ENCODE assay signal across 24 mouse cellular contexts in the genomic region with DNA sequence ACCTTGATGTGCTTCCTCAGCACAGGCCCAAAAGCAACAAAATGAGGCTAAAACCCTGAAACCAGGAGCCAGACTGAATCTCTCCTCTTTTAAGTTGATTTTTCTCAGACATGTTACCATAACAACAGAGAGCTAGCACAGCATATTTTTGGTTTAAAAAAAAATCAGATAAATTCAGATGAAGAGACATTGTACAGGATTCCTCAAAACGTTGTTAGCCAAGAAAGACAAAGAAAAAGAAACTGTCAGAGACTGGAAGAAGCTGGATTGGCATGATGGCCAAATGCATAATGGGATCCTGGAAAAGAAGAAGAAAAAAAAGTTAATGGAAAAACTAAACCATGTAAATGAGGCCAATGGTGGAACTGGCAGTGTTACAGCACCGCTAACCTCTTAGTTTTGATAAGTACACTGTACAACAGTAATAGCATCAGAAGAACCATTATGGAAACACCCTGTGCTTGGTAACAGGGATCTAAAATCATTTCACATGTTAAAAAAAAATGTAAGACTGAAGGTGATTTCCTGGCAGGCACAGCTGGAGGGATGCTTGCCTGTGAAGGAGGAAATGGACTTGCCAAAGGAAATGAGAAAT.
A peak's percentile ranks its signal among the peaks of the same experiment; 100 is the strongest.
DNase-seq lines count a peak whose midpoint lies in the region; ATAC-seq and TF ChIP-seq lines count a peak whose summit lies in the region.
"Had no signal": no experiment of that assay in that cellular context is flagged by ENCODE, and none has a peak within 500 bp of the region (broad histone marks: within the 10 kb centered on the region; RNA-seq: fewer than 3 reads in every experiment).

No protein-coding gene starts in this region.

- WGBS in forebrain, embryonic 15.5 days = 46% methylated on average over 2 of the region's 2 CpGs
- WGBS in forebrain, embryonic 11.5 days = 79% methylated on average over 2 of the region's 2 CpGs
- 57% methylated on average over 2 of the region's 2 CpGs for WGBS in kidney, postnatal 0 days
- 33% methylated on average over 2 of the region's 2 CpGs for WGBS in lung, embryonic 15.5 days

- no peaks in the 10 kb centered on the region for H3K36me3 ChIP-seq in forebrain, embryonic 15.5 days
- no peaks in the 10 kb centered on the region for H3K36me3 ChIP-seq in forebrain, embryonic 11.5 days (ENCODE audit: control insufficient read depth, insufficient read depth, low read length)
- H3K36me3 ChIP-seq in kidney, postnatal 0 days (ENCODE audit: insufficient read depth, low read length) = no peaks in the 10 kb centered on the region
- H3K36me3 ChIP-seq in lung, embryonic 15.5 days = no peaks in the 10 kb centered on the region
- H3K36me3 ChIP-seq: G1E; heart, embryonic 15.5 days; hindbrain, embryonic 10.5 days; limb, embryonic 12.5 days; liver, embryonic 12.5 days; neural tube, embryonic 12.5 days had no signal

- no peak for TF ChIP-seq CTCF in kidney, postnatal 0 days (IDR thresholded peaks at IDR 0.05; ENCODE audit: low read depth)

- peaks cover 9% of the 10 kb centered on the region for H3K4me1 ChIP-seq in forebrain, embryonic 15.5 days
- H3K4me1 ChIP-seq in forebrain, embryonic 11.5 days (replicated peaks; ENCODE audit: control insufficient read depth, insufficient read depth, low read length) = no peaks in the 10 kb centered on the region
- no peaks in the 10 kb centered on the region for H3K4me1 ChIP-seq in kidney, postnatal 0 days (replicated peaks; ENCODE audit: insufficient read depth, low read length)
- H3K4me1 ChIP-seq in lung, embryonic 15.5 days = peaks cover 12% of the 10 kb centered on the region; the same call in 1 of the 2 replicates
- H3K4me1 ChIP-seq: heart, embryonic 15.5 days; hindbrain, embryonic 10.5 days; limb, embryonic 12.5 days; liver, embryonic 12.5 days; neural tube, embryonic 12.5 days had no signal

- no peak for DNase-seq in forebrain, embryonic 11.5 days (ENCODE audit: low spot score)
- DNase-seq in kidney, postnatal 0 days (ENCODE audit: low spot score) = peak; percentile 21
- no peak for DNase-seq in kidney, adult 9 months
- no peak for DNase-seq in lung, postnatal 14 days
- DNase-seq in lung, postnatal 36 days = peak; percentile 29
- DNase-seq in heart, adult 18-20 months = no peak
- DNase-seq: adrenal gland, postnatal 14 days; cerebellum, adult 11-12 months; cerebellum, postnatal 25 days; gastrocnemius, postnatal 10 days; heart, adult 11 months; kidney, adult 8-10 months; right cerebral cortex, adult 18-20 months had no signal

- no peak overlapping the region for H3K9ac ChIP-seq in forebrain, embryonic 15.5 days (replicated peaks)
- H3K9ac ChIP-seq in forebrain, embryonic 11.5 days (ENCODE audit: low read length) = no peak overlapping the region
- H3K9ac ChIP-seq in kidney, postnatal 0 days (ENCODE audit: low read depth, low read length) = no peak overlapping the region
- H3K9ac ChIP-seq in lung, embryonic 15.5 days = no peak overlapping the region
- H3K9ac ChIP-seq: heart, embryonic 15.5 days; limb, embryonic 12.5 days; liver, embryonic 12.5 days; neural tube, embryonic 12.5 days had no signal

- H3K27ac ChIP-seq in forebrain, embryonic 15.5 days (replicated peaks) = peak overlapping the region; percentile 43; the same call in 1 of the 2 replicates
- no peak overlapping the region for H3K27ac ChIP-seq in forebrain, embryonic 11.5 days (ENCODE audit: low read depth, low read length)
- no peak overlapping the region for H3K27ac ChIP-seq in kidney, postnatal 0 days
- H3K27ac ChIP-seq in lung, embryonic 15.5 days = peak overlapping the region; percentile 0; the same call in 1 of the 2 replicates
- H3K27ac ChIP-seq: heart, embryonic 15.5 days; hindbrain, embryonic 10.5 days; limb, embryonic 12.5 days; liver, embryonic 12.5 days; neural tube, embryonic 12.5 days; stomach, postnatal 0 days had no signal

- no peak for ATAC-seq in forebrain, embryonic 15.5 days (replicated peaks)
- no peak for ATAC-seq in forebrain, embryonic 11.5 days (replicated peaks; ENCODE audit: low FRiP score)
- ATAC-seq in kidney, postnatal 0 days (replicated peaks; ENCODE audit: low FRiP score, low read depth) = no peak
- ATAC-seq in lung, embryonic 15.5 days (ENCODE audit: borderline replicate concordance, extremely low read depth, low FRiP score, low TSS enrichment) = peak; percentile 52; the same call in 1 of the 2 replicates
- ATAC-seq: activated CD4-positive, CD25-positive, alpha-beta regulatory T cell, adult 4 months; liver, embryonic 12.5 days had no signal

- no peak overlapping the region for H3K4me3 ChIP-seq in forebrain, embryonic 15.5 days
- H3K4me3 ChIP-seq in forebrain, embryonic 11.5 days (ENCODE audit: low read depth, low read length) = no peak overlapping the region
- H3K4me3 ChIP-seq in kidney, postnatal 0 days (replicated peaks; ENCODE audit: low read depth, low read length) = no peak overlapping the region
- no peak overlapping the region for H3K4me3 ChIP-seq in lung, embryonic 15.5 days
- H3K4me3 ChIP-seq: heart, embryonic 15.5 days; hindbrain, embryonic 10.5 days; limb, embryonic 12.5 days; liver, embryonic 12.5 days; neural tube, embryonic 12.5 days had no signal

- H3K27me3 ChIP-seq in forebrain, embryonic 15.5 days = no peaks in the 10 kb centered on the region
- no peaks in the 10 kb centered on the region for H3K27me3 ChIP-seq in forebrain, embryonic 11.5 days (ENCODE audit: control insufficient read depth, insufficient read depth, low read length)
- H3K27me3 ChIP-seq in kidney, postnatal 0 days (ENCODE audit: insufficient read depth, low read length) = no peaks in the 10 kb centered on the region
- no peaks in the 10 kb centered on the region for H3K27me3 ChIP-seq in lung, embryonic 15.5 days
- H3K27me3 ChIP-seq: heart, embryonic 15.5 days; limb, embryonic 12.5 days; liver, embryonic 12.5 days; neural tube, embryonic 12.5 days had no signal

- no peaks in the 10 kb centered on the region for H3K9me3 ChIP-seq in forebrain, embryonic 15.5 days
- no peaks in the 10 kb centered on the region for H3K9me3 ChIP-seq in forebrain, embryonic 11.5 days (ENCODE audit: control insufficient read depth, low read length)
- H3K9me3 ChIP-seq in kidney, postnatal 0 days (replicated peaks; ENCODE audit: low read length) = no peaks in the 10 kb centered on the region
- no peaks in the 10 kb centered on the region for H3K9me3 ChIP-seq in lung, embryonic 15.5 days
- H3K9me3 ChIP-seq: G1E; heart, embryonic 15.5 days; hindbrain, embryonic 10.5 days; limb, embryonic 12.5 days; liver, embryonic 12.5 days; neural tube, embryonic 12.5 days had no signal

- no peak overlapping the region for H3K4me2 ChIP-seq in forebrain, embryonic 15.5 days (replicated peaks)
- H3K4me2 ChIP-seq in forebrain, embryonic 11.5 days (ENCODE audit: low read depth, low read length, severe bottlenecking) = no peak overlapping the region
- no peak overlapping the region for H3K4me2 ChIP-seq in kidney, postnatal 0 days (ENCODE audit: low read length)
- no peak overlapping the region for H3K4me2 ChIP-seq in lung, embryonic 15.5 days
- H3K4me2 ChIP-seq: heart, embryonic 15.5 days; limb, embryonic 12.5 days; liver, embryonic 12.5 days; midbrain, embryonic 11.5 days; neural tube, embryonic 12.5 days had no signal

Comparison
In these comparisons a context has a peak if more than half of its experiments do, and no peak if none do; other contexts are left out.
1. H3K27ac ChIP-seq: peak in forebrain, embryonic 15.5 days (single experiment) and lung, embryonic 15.5 days (single experiment); none in forebrain, embryonic 11.5 days (single experiment) and kidney, postnatal 0 days (single experiment).
2. DNase-seq: peak in kidney, postnatal 0 days (single experiment) and lung, postnatal 36 days (single experiment); none in forebrain, embryonic 11.5 days (single experiment), kidney, adult 9 months (single experiment), lung, postnatal 14 days (single experiment) and heart, adult 18-20 months (0 of 2).